Mouse (Mus musculus): ENCODE data around the gene Ssh2. TPM values are rescaled to one million over a fixed set of nuclear protein-coding genes. Genes with fewer than 3 reads are reported as not detected.
A peak's percentile ranks its signal among the peaks of the same experiment; 100 is the strongest.

The Ssh2 gene
- polyA plus RNA-seq, 1 experiment from 2014 or later: 17.6 TPM

DNA sequence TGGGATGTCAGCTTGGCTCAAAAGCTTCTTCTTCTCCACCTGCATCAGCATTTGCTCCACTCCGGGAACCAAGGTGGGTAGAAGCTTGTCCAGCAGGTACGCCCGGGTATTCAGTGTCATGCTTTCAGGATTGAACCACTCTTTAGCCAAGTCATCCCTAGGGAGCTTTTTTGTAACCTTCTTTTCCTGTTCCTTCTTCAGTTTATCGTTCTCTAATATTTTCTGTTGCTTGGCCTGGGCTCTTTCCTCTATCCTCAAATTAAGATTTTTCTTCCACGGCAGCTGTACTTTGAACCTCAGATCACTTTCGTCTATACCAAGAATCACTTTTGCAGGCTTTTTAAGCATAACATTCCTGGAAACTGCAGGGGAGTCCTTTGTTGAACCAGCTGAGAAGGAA lies 27.2 kb upstream of the Ssh2 start, which contains the start of gene Efcab5:
TSS of gene Efcab5 (minus strand) at position 101 of the 400 bp plus-strand sequence.
- H3K4me2 ChIP-seq (ENCODE audit: low read depth, low read length, severe bottlenecking): no peak within 1 kb of the TSS
- DNase-seq (ENCODE audit: low spot score): no peak
- H3K4me3 ChIP-seq (ENCODE audit: low read depth, low read length): no peak within 1 kb of the TSS
- no peak within 1 kb of the TSS for H3K27ac ChIP-seq (ENCODE audit: low read depth, low read length)
- peaks cover 4% of the 10 kb centered on the region; the same call in 1 of the 2 replicates for H3K4me1 ChIP-seq (replicated peaks; ENCODE audit: control insufficient read depth, insufficient read depth, low read length)
- no peaks in the 10 kb centered on the region for H3K36me3 ChIP-seq (ENCODE audit: control insufficient read depth, insufficient read depth, low read length)
- no peak for ATAC-seq (replicated peaks; ENCODE audit: low FRiP score)
- no peak within 1 kb of the TSS for H3K9ac ChIP-seq (ENCODE audit: low read length)
- H3K9me3 ChIP-seq (ENCODE audit: control insufficient read depth, low read length): no peaks in the 10 kb centered on the region
- no peaks in the 10 kb centered on the region for H3K27me3 ChIP-seq (ENCODE audit: control insufficient read depth, insufficient read depth, low read length)
- 86% methylated on average over 6 of the region's 6 CpGs for WGBS

DNA sequence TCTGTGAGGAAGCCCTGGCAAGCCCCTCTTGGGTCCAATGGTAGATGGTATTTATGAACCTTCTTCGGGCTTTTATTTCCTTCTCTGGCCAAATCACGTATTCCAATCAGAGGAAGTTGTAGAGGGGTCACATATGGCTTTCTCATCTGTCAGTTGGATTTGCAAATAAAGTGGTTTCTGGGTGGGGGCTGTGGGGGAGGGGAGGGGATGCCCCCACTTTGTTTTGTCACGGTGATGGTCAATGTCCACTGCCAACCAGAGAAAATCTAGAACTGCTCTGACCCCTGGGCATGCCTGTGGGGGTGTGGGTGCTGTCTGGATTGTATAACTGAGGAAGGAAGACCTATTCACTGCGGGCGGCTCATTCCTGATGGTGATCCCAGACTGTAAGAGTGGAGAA lies 22.7 kb upstream of the Ssh2 start:
- peaks cover 4% of the 10 kb centered on the region; the same call in 1 of the 2 replicates for H3K4me1 ChIP-seq (replicated peaks; ENCODE audit: control insufficient read depth, insufficient read depth, low read length)
- H3K27me3 ChIP-seq (ENCODE audit: control insufficient read depth, insufficient read depth, low read length): no peaks in the 10 kb centered on the region; the same call in 1 of the 2 replicates
- WGBS: 67% methylated on average over 5 of the region's 5 CpGs
- no peak for ATAC-seq (replicated peaks; ENCODE audit: low FRiP score)
- DNase-seq (ENCODE audit: low spot score): no peak
- H3K36me3 ChIP-seq (ENCODE audit: control insufficient read depth, insufficient read depth, low read length): no peaks in the 10 kb centered on the region
- no peak overlapping the region for H3K27ac ChIP-seq (ENCODE audit: low read depth, low read length)
- H3K4me3 ChIP-seq (ENCODE audit: low read depth, low read length): no peak overlapping the region
- peak overlapping the region; percentile 21; the same call in 1 of the 2 replicates for H3K4me2 ChIP-seq (ENCODE audit: low read depth, low read length, severe bottlenecking)
- H3K9ac ChIP-seq (ENCODE audit: low read length): no peak overlapping the region; the same call in 1 of the 2 replicates
- no peaks in the 10 kb centered on the region for H3K9me3 ChIP-seq (ENCODE audit: control insufficient read depth, low read length)

DNA sequence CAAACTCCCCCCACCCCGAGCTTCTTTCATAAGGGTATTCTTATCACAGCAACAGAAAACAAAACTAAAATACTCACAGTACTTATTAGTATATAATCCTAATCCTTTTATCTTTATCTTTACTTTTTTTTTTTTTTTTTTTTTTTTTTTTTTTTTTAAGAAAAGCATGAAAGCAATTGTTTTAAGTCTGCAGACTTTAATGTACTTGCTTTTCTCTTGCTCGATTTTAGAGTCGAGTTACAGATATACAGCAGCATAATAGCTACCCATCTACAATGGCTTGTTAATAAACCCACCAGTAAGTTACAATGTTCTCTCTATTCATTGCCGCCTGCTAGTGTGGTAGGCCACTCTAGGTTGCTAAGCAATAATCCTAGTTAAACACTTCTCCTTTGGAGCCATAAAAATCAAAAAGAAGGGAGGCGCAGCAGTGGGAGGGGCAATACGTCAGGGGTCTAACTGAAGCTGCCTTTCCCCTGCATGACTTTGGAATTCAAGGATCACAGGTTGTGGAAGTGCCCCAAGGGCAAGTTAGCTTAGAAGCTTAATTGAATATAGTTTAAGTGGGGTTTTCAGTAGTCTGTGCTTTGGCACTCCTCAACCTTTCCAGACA lies 22.0 kb upstream of the Ssh2 start:
- ATAC-seq (replicated peaks; ENCODE audit: low FRiP score): peak; percentile 78
- H3K36me3 ChIP-seq (ENCODE audit: control insufficient read depth, insufficient read depth, low read length): no peaks in the 10 kb centered on the region
- peaks cover 4% of the 10 kb centered on the region; the same call in 1 of the 2 replicates for H3K4me1 ChIP-seq (replicated peaks; ENCODE audit: control insufficient read depth, insufficient read depth, low read length)
- DNase-seq (ENCODE audit: low spot score): peak; percentile 70
- no peak overlapping the region for H3K4me3 ChIP-seq (ENCODE audit: low read depth, low read length)
- H3K4me2 ChIP-seq (ENCODE audit: low read depth, low read length, severe bottlenecking): peak overlapping the region; percentile 21; the same call in 1 of the 2 replicates
- H3K9me3 ChIP-seq (ENCODE audit: control insufficient read depth, low read length): no peaks in the 10 kb centered on the region
- H3K27me3 ChIP-seq (ENCODE audit: control insufficient read depth, insufficient read depth, low read length): no peaks in the 10 kb centered on the region; the same call in 1 of the 2 replicates
- H3K9ac ChIP-seq (ENCODE audit: low read length): no peak overlapping the region
- H3K27ac ChIP-seq (ENCODE audit: low read depth, low read length): no peak overlapping the region
- 16% methylated on average over 6 of the region's 6 CpGs for WGBS

DNA sequence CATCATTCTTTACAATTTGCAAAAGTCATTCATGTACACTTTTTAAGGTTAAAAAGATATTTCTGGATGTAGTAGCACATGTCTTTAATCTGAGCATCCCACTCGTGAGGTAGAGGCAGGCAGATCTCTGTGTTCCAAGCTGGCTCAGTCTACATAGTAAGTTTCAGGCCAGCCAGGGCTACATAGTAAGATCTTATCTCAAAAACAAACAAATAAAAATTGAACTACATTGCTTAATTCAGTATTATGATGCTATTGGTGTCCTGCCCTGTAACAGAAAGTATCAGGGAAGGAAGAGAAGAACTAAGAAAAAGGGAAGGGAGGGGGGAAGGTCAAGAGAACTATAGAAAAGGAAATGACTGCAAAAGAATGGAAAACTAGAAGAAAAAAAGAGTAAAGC lies 21.3 kb upstream of the Ssh2 start:
- H3K9me3 ChIP-seq (ENCODE audit: control insufficient read depth, low read length): no peaks in the 10 kb centered on the region
- ATAC-seq (replicated peaks; ENCODE audit: low FRiP score) (no peak), DNase-seq (ENCODE audit: low spot score) (no peak)
- H3K4me3 ChIP-seq (ENCODE audit: low read depth, low read length): no peak overlapping the region
- no peaks in the 10 kb centered on the region for H3K36me3 ChIP-seq (ENCODE audit: control insufficient read depth, insufficient read depth, low read length)
- no peak overlapping the region for H3K4me2 ChIP-seq (ENCODE audit: low read depth, low read length, severe bottlenecking)
- 62% methylated on average over 1 of the region's 1 CpGs for WGBS
- H3K27me3 ChIP-seq (ENCODE audit: control insufficient read depth, insufficient read depth, low read length): no peaks in the 10 kb centered on the region; the same call in 1 of the 2 replicates
- H3K4me1 ChIP-seq (replicated peaks; ENCODE audit: control insufficient read depth, insufficient read depth, low read length): peaks cover 4% of the 10 kb centered on the region; the same call in 1 of the 2 replicates
- H3K27ac ChIP-seq (ENCODE audit: low read depth, low read length): no peak overlapping the region
- no peak overlapping the region for H3K9ac ChIP-seq (ENCODE audit: low read length)

DNA sequence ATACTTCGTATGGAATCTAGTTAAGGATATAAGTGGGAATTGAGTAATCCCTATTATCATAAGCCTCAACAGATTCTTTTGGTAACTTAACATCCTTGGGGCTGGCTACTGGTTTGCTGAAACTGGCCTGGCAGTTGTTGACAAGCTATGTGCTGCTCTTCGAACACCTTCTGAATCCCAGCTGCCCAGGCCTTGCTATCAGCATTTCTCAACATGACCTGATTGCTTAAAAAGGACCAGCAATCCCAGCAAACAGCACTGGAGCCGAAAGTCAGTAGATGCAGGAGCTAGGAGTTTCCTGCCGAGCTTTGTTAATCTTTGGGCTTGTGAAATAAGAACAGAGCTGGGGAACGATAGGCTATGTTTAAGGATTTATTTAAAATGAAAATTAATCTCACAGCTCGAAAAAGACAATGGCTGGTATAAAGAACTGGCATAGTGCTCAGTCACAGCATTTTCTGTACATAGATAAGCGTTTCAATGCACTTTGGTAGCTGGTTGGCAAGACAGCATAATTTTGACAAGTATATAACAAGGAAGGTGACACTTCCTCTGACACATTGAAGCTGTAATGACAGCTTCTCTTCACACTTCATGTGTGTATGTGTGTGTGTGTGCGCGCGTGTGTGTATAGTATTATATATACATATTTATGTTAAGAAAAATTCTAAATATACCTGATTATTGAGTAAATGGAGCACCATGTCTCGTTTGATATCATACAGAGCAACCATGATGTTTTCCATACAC lies 20.6 kb upstream of the Ssh2 start:
- H3K4me1 ChIP-seq (replicated peaks; ENCODE audit: control insufficient read depth, insufficient read depth, low read length): peaks cover 4% of the 10 kb centered on the region; the same call in 1 of the 2 replicates
- H3K4me3 ChIP-seq (ENCODE audit: low read depth, low read length): no peak overlapping the region
- 79% methylated on average over 11 of the region's 11 CpGs for WGBS
- ATAC-seq (replicated peaks; ENCODE audit: low FRiP score): no peak
- no peaks in the 10 kb centered on the region for H3K36me3 ChIP-seq (ENCODE audit: control insufficient read depth, insufficient read depth, low read length)
- no peak overlapping the region for H3K27ac ChIP-seq (ENCODE audit: low read depth, low read length)
- no peak overlapping the region for H3K4me2 ChIP-seq (ENCODE audit: low read depth, low read length, severe bottlenecking)
- no peaks in the 10 kb centered on the region for H3K9me3 ChIP-seq (ENCODE audit: control insufficient read depth, low read length)
- H3K9ac ChIP-seq (ENCODE audit: low read length): no peak overlapping the region
- no peak for DNase-seq (ENCODE audit: low spot score)
- H3K27me3 ChIP-seq (ENCODE audit: control insufficient read depth, insufficient read depth, low read length): no peaks in the 10 kb centered on the region; the same call in 1 of the 2 replicates

DNA sequence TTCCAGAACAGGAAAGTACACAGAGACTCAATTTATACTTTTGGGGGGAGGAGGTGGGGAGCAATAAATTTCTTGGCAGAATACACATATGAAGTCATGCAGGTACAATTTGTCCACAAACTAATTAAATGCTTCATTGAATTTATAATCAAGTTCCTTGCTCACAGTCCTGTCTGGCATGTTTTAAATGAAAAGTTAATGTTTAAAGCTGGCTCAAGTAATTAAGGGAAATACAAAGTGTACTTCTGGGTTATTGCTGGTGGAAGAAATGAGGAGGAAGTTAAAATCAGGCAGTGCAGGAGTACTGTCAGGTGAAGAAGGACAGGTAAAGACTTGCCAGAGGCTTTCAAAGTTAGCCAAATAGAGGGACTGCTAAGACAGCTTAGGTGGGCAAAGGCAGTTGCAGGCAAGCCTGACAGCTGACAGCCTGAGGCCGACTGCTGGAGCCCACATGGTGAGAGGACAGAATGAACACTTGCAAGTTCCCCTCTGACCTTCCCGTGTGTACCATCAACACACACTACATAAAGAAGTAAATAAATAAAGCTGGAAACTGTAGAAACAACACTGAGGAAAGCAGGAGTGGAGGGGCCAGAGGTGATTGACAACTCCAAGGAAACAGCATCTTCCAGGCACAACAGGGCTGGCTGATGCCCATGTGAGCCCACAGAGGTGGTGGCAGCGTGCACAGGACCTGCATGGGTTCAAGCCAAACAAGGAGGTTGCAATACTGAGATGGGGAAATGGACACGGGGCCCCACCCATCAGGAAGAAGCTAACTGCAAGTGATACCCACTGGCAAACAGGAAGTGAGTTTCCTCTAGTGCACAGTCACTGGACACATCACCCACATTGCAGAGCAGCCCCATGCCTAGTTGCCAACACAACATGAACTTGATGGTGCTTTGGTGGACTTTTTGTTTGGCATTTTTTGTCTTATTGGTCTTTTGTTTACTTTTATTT lies 19.6 kb upstream of the Ssh2 start:
- Histone ChIP-seq H3K4me2 (ENCODE audit: low read depth, low read length, severe bottlenecking) (no peak overlapping the region), H3K9ac (ENCODE audit: low read length) (no peak overlapping the region), H3K4me1 (replicated peaks; ENCODE audit: control insufficient read depth, insufficient read depth, low read length) (peaks cover 4% of the 10 kb centered on the region; the same call in 1 of the 2 replicates), H3K9me3 (ENCODE audit: control insufficient read depth, low read length) (no peaks in the 10 kb centered on the region), H3K36me3 (ENCODE audit: control insufficient read depth, insufficient read depth, low read length) (no peaks in the 10 kb centered on the region), H3K4me3 (ENCODE audit: low read depth, low read length) (no peak overlapping the region), H3K27ac (ENCODE audit: low read depth, low read length) (no peak overlapping the region), H3K27me3 (ENCODE audit: control insufficient read depth, insufficient read depth, low read length) (no peaks in the 10 kb centered on the region; the same call in 1 of the 2 replicates)
- 39% methylated on average over 4 of the region's 4 CpGs for WGBS
- no peak for ATAC-seq (replicated peaks; ENCODE audit: low FRiP score)
- DNase-seq (ENCODE audit: low spot score): no peak

DNA sequence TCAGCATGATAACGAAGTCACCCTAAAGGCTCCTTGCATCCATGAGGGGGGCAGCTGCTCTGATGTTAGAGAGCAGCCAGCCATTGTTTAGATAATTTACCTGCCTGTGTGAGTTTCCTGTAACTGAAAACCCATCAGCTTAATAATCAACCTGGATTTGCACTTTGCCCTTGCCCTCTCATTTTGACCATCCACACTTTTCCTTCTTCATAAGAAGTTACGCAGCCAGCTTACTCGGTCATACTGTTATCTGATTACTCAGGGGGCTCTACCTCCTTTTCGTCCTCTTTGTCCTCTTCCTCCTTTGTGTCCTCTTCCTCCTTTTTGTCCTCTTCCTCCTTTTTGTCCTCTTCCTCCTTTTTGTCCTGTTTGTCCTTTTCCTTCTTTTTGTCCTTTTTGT lies 16.5 kb upstream of the Ssh2 start:
- no peaks in the 10 kb centered on the region; the same call in 1 of the 2 replicates for H3K27me3 ChIP-seq (ENCODE audit: control insufficient read depth, insufficient read depth, low read length)
- no peaks in the 10 kb centered on the region for H3K9me3 ChIP-seq (ENCODE audit: control insufficient read depth, low read length)
- WGBS: 51% methylated on average over 4 of the region's 4 CpGs
- ATAC-seq (replicated peaks; ENCODE audit: low FRiP score): no peak
- H3K4me1 ChIP-seq (replicated peaks; ENCODE audit: control insufficient read depth, insufficient read depth, low read length): no peaks in the 10 kb centered on the region
- H3K4me2 ChIP-seq (ENCODE audit: low read depth, low read length, severe bottlenecking): no peak overlapping the region
- no peak overlapping the region for H3K27ac ChIP-seq (ENCODE audit: low read depth, low read length)
- no peak overlapping the region for H3K9ac ChIP-seq (ENCODE audit: low read length)
- no peaks in the 10 kb centered on the region for H3K36me3 ChIP-seq (ENCODE audit: control insufficient read depth, insufficient read depth, low read length)
- H3K4me3 ChIP-seq (ENCODE audit: low read depth, low read length): no peak overlapping the region
- no peak for DNase-seq (ENCODE audit: low spot score)

DNA sequence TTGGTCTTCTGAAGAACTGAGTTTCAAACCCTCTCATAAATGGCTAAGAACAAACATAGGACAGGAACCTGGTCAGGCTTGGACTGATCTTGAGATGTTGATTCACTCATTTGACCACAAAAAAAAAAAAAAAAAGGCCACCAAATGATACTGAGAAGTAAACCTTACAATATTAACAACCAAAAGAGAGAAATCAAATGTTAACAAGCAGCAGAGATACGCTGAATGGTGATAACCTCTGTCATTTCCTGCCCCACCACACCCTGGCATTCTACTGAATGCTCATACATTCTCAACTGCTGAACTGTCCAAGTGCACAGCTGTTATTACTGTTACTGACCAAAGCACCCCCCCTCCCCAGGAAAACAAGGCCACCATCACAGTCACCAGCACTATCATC lies 15.4 kb upstream of the Ssh2 start:
- Histone ChIP-seq H3K27me3 (ENCODE audit: control insufficient read depth, insufficient read depth, low read length) (no peaks in the 10 kb centered on the region; the same call in 1 of the 2 replicates), H3K36me3 (ENCODE audit: control insufficient read depth, insufficient read depth, low read length) (no peaks in the 10 kb centered on the region), H3K27ac (ENCODE audit: low read depth, low read length) (no peak overlapping the region), H3K4me3 (ENCODE audit: low read depth, low read length) (no peak overlapping the region), H3K9me3 (ENCODE audit: control insufficient read depth, low read length) (no peaks in the 10 kb centered on the region), H3K9ac (ENCODE audit: low read length) (no peak overlapping the region), H3K4me2 (ENCODE audit: low read depth, low read length, severe bottlenecking) (no peak overlapping the region), H3K4me1 (replicated peaks; ENCODE audit: control insufficient read depth, insufficient read depth, low read length) (no peaks in the 10 kb centered on the region)
- DNase-seq (ENCODE audit: low spot score) (no peak), ATAC-seq (replicated peaks; ENCODE audit: low FRiP score) (no peak)
- 94% methylated on average over 1 of the region's 1 CpGs for WGBS

Data from forebrain, embryonic 11.5 days (tissue).